Mouse (Mus musculus): ENCODE data around the gene Ppp1r13b.

DNA sequence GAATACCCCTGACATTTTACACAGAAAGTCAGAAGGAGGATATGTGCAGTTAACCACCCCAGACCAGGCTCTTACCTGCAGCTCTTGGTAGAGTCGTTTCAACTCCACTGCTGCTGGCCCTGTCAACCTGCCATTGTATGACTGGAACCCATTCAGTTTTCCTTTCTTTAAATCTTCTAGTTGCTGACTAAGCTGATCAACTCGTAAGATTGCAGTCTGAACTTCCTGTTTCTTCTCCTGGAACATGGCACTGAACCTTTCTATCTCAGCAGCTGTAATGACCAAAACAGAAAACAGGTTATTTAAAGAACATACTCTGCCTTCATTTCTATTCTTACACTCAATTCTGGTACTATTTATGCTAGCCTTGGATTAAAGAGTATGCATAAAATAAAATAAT lies 64.4 kb downstream of the Ppp1r13b start:
- no peak for TF ChIP-seq GATA1 (IDR thresholded peaks at IDR 0.05; ENCODE audit: low read length)
- TF ChIP-seq TAL1 (IDR thresholded peaks at IDR 0.05; ENCODE audit: low read length), result no peak
